Mouse (Mus musculus): ENCODE data around the gene Rgs17.
"Not testable (repeated sequence)": the region's sequence is repeated elsewhere in the genome, so short reads cannot be mapped to it uniquely, and the experiment has no call there.

The Rgs17 gene

GRCm38 (mm10) chr10:5922294-5922828 is at the start of gene Rgs17:
Rgs17 (minus strand) TSS chr10:5922400.
- no peak for DNase-seq (ENCODE audit: extremely low read depth, low read depth)

GRCm38 (mm10) chr10:5967655-5968054 is 45.5 kb upstream of the Rgs17 start:
- DNase-seq (ENCODE audit: extremely low read depth, low read depth): no peak

- DNase-seq (ENCODE audit: extremely low read depth, low read depth): not testable (repeated sequence)
Measured at GRCm38 (mm10) chr10:5953787-5954186, 31.6 kb upstream of the Rgs17 start.

GRCm38 (mm10) chr10:5924261-5924660 is 2.1 kb upstream of the Rgs17 start:
- DNase-seq (ENCODE audit: extremely low read depth, low read depth): no peak

- DNase-seq (ENCODE audit: extremely low read depth, low read depth): no peak
Measured at GRCm38 (mm10) chr10:5923096-5923495, 896 bp upstream of the Rgs17 start.

- no peak for DNase-seq (ENCODE audit: extremely low read depth, low read depth)
Measured at GRCm38 (mm10) chr10:5921771-5922170, 429 bp downstream of the Rgs17 start.

- DNase-seq (ENCODE audit: extremely low read depth, low read depth): no peak
Measured at GRCm38 (mm10) chr10:5921031-5921551, 1.1 kb downstream of the Rgs17 start.

GRCm38 (mm10) chr10:5904399-5904798 is 17.8 kb downstream of the Rgs17 start:
- no peak for DNase-seq (ENCODE audit: extremely low read depth, low read depth)

- no peak for DNase-seq (ENCODE audit: extremely low read depth, low read depth)
Measured at GRCm38 (mm10) chr10:5901777-5902176, 20.4 kb downstream of the Rgs17 start.

GRCm38 (mm10) chr10:5900731-5901130 is 21.5 kb downstream of the Rgs17 start:
- no peak for DNase-seq (ENCODE audit: extremely low read depth, low read depth)

GRCm38 (mm10) chr10:5877106-5877505 is 45.1 kb downstream of the Rgs17 start:
- DNase-seq (ENCODE audit: extremely low read depth, low read depth): no peak

GRCm38 (mm10) chr10:5871081-5871480 is 51.1 kb downstream of the Rgs17 start:
- no peak for DNase-seq (ENCODE audit: extremely low read depth, low read depth)

GRCm38 (mm10) chr10:5867981-5868552 is 54.1 kb downstream of the Rgs17 start:
- DNase-seq (ENCODE audit: extremely low read depth, low read depth): no peak

GRCm38 (mm10) chr10:5865996-5866395 is 56.2 kb downstream of the Rgs17 start:
- DNase-seq (ENCODE audit: extremely low read depth, low read depth): no peak

- no peak for DNase-seq (ENCODE audit: extremely low read depth, low read depth)
Measured at GRCm38 (mm10) chr10:5862669-5863068, 59.5 kb downstream of the Rgs17 start.

GRCm38 (mm10) chr10:5860849-5861248 is 61.4 kb downstream of the Rgs17 start:
- DNase-seq (ENCODE audit: extremely low read depth, low read depth): no peak

- no peak for DNase-seq (ENCODE audit: extremely low read depth, low read depth)
Measured at GRCm38 (mm10) chr10:5859729-5860128, 62.5 kb downstream of the Rgs17 start.

GRCm38 (mm10) chr10:5857996-5858549 is 64.1 kb downstream of the Rgs17 start:
- no peak for DNase-seq (ENCODE audit: extremely low read depth, low read depth)

- DNase-seq (ENCODE audit: extremely low read depth, low read depth): no peak
Measured at GRCm38 (mm10) chr10:5853290-5853868, 68.8 kb downstream of the Rgs17 start.

GRCm38 (mm10) chr10:5846939-5847338 is 75.3 kb downstream of the Rgs17 start:
- no peak for DNase-seq (ENCODE audit: extremely low read depth, low read depth)

- DNase-seq (ENCODE audit: extremely low read depth, low read depth): peak; percentile 53
Measured at GRCm38 (mm10) chr10:5841369-5841768, 80.8 kb downstream of the Rgs17 start.

- DNase-seq (ENCODE audit: extremely low read depth, low read depth): no peak
Measured at GRCm38 (mm10) chr10:5826336-5827025, 95.7 kb downstream of the Rgs17 start.
